Mouse (Mus musculus) MEL (cell line): ENCODE data around the gene Maml2.

Source experiments
- CHD1 ChIP-seq: IDR thresholded peaks from 2 replicates; pipeline ENCODE4 v1.6.1; 2012; ENCODE audit warnings: low read depth, mild to moderate bottlenecking, inconsistent platforms, low read length, improper control_type of control experiment
- JUND ChIP-seq: IDR thresholded peaks from 2 replicates; pipeline ENCODE4 v1.6.1; 2011; ENCODE audit warnings: low read depth, mild to moderate bottlenecking, improper control_type of control experiment, low read length
- POLR2AphosphoS2 ChIP-seq: IDR thresholded peaks from 2 replicates; pipeline ENCODE4 v1.6.1; 2011; ENCODE audit warnings: low read length, improper control_type of control experiment

- TF ChIP-seq POLR2AphosphoS2, result no peak
- no peak for TF ChIP-seq CHD1
- no peak for TF ChIP-seq JUND
Measured at GRCm38 (mm10) chr9:13466816-13467215, 169.1 kb downstream of the Maml2 start.
